Mouse (Mus musculus) spleen, postnatal 36 days (tissue): Measurements from ENCODE around the gene Znfx1.
"Not testable (repeated sequence)": the region's sequence is repeated elsewhere in the genome, so short reads cannot be mapped to it uniquely, and the experiment has no call there.

Experiments used
- DNase-seq, 2 experiments: peaks; one replicate each; pipeline ENCODE4 v3.0.0; 2022; ENCODE audit warnings: low spot score in 2 of 2, mixed read lengths in 1 of 2

Gene Znfx1

GRCm38 (mm10) chr2:167053127-167053844 is 9.5 kb downstream of the Znfx1 start:
- no peak for DNase-seq

GRCm38 (mm10) chr2:167048698-167049358 is 14.0 kb downstream of the Znfx1 start:
- DNase-seq: no peak

GRCm38 (mm10) chr2:167048223-167048622 is 14.6 kb downstream of the Znfx1 start:
- DNase-seq: no peak

GRCm38 (mm10) chr2:167043400-167044121 is 19.3 kb downstream of the Znfx1 start:
- DNase-seq: peak; percentile 69 to 77

- DNase-seq: no peak
Observed at GRCm38 (mm10) chr2:167039386-167039785, 23.4 kb downstream of the Znfx1 start.

GRCm38 (mm10) chr2:167038716-167039115 is 24.1 kb downstream of the Znfx1 start:
- no peak for DNase-seq

GRCm38 (mm10) chr2:167038297-167038696 is 24.5 kb downstream of the Znfx1 start:
- no peak for DNase-seq

GRCm38 (mm10) chr2:167037710-167038109 is 25.1 kb downstream of the Znfx1 start:
- no peak for DNase-seq

- DNase-seq: no peak
Observed at GRCm38 (mm10) chr2:167030507-167030906, 32.3 kb downstream of the Znfx1 start.

- no peak for DNase-seq
Observed at GRCm38 (mm10) chr2:167028553-167028952, 34.3 kb downstream of the Znfx1 start.

GRCm38 (mm10) chr2:167019396-167019795 is 43.4 kb downstream of the Znfx1 start:
- no peak for DNase-seq

GRCm38 (mm10) chr2:167015382-167015718 is 47.5 kb downstream of the Znfx1 start:
- no peak for DNase-seq

- DNase-seq: peak; percentile 89 to 93
Observed at GRCm38 (mm10) chr2:167014702-167015381, 48.0 kb downstream of the Znfx1 start, which contains the start of gene Ddx27. TSS of gene Ddx27 (plus strand) at chr2:167015193.

GRCm38 (mm10) chr2:167010546-167010945 is 52.3 kb downstream of the Znfx1 start:
- no peak for DNase-seq

GRCm38 (mm10) chr2:167009483-167009882 is 53.3 kb downstream of the Znfx1 start:
- no peak for DNase-seq

- DNase-seq: not testable (repeated sequence)
Observed at GRCm38 (mm10) chr2:167007565-167007964, 55.2 kb downstream of the Znfx1 start.

GRCm38 (mm10) chr2:167007001-167007491 is 55.8 kb downstream of the Znfx1 start:
- no peak for DNase-seq

- DNase-seq: no peak
Observed at GRCm38 (mm10) chr2:167006355-167006754, 56.5 kb downstream of the Znfx1 start.

- peak; percentile 45 to 57 for DNase-seq
Observed at GRCm38 (mm10) chr2:167004099-167004854, 58.5 kb downstream of the Znfx1 start.

GRCm38 (mm10) chr2:167001486-167001885 is 61.3 kb downstream of the Znfx1 start:
- no peak for DNase-seq

GRCm38 (mm10) chr2:166996533-166996894 is 66.3 kb downstream of the Znfx1 start:
- DNase-seq: no peak
